Mouse (Mus musculus) CD4-positive, CD25-positive, alpha-beta regulatory T cell, adult 2 months (primary cell): Measurements from ENCODE around the gene Olfr671.
"Not testable (repeated sequence)": the region's sequence is repeated elsewhere in the genome, so short reads cannot be mapped to it uniquely, and the experiment has no call there.

Source experiments
- DNase-seq: peaks from one replicate; pipeline ENCODE4 v3.0.0-alpha.2; 2012; ENCODE audit warnings: low read depth, low spot score

Olfr671 gene

DNA sequence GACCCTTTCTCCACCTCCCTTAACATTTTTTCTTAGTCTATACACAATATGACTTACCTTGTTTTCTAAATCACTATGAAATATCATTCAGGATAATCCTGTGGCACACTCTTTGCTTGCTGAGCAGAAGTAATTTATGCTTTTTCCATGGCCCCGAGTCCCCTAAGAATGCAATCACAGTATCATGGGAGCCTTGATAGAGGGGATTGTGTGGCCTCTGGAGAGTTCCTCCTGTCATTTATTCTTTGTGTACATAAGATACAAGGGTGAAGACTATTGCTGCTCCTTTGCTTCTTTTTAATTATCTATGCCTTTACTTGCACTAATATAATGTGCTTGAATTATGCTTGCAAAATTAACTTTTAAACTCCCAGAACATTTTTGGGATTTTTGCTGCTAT is at the start of gene Olfr671:
Gene Olfr671, minus strand, starts transcription at position 101 of the 400 bp plus-strand sequence.
- DNase-seq = no peak

DNA sequence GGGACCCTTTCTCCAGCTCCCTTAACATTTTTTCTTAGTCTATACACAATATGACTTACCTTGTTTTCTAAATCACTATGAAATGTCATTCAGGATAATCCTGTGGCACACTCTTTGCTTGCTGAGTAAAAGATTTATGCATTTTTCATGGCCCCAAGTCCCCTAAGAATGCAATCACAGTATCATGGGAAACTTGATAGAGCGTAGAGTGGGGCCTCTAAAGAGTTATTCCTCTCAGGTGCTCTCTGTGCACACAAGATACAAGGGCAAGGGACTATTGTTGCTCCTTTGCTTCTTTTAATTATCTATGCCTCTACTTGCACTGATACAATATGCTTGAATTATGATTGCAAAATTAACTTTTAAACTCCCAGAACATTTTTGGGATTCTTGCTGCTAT is 49.4 kb upstream of the Olfr671 start, which contains the start of gene Olfr675:
Gene Olfr675, minus strand, starts transcription at position 101 of the 400 bp plus-strand sequence.
- no peak for DNase-seq

DNA sequence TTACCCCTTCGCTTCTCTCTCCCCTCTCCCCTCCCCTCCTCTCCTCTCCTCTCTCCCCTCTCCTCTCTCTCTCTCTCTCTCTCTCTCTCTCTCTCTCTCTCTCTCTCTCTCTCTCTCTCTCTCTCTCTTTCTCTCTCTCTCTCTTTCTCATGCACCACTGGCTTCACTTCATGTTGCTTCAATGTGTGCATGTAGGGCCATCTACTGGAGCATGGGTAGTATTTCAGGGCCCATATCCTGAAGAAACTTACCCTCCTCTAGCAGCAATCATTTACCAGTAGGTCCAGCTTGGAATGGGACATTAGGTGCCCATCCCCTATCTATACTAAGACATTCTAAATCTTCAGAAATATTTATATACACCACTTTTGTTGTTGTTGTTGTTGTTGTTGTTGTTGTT is 43.6 kb upstream of the Olfr671 start:
- no peak for DNase-seq

DNA sequence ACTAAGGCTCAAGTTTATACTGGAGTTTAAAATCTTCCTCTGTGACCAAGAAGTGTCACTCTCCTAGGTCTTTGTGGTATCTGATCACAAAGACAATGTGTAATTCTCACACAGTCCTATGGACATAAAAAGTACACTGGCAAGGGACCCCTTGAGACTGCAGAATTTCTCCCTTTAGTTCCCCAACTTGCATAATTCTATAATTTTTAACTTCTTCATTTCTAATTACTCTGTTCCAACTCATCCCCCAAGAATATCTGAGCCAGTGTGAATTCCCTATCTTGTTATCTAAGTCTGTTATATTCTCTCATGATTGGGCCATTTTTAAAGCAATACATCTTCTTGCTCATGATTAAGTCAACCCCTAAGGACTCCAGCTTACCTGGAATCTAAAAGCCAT is 23.0 kb upstream of the Olfr671 start, which contains the start of gene Olfr672:
Gene Olfr672, minus strand, starts transcription at position 101 of the 400 bp plus-strand sequence.
- DNase-seq = no peak

DNA sequence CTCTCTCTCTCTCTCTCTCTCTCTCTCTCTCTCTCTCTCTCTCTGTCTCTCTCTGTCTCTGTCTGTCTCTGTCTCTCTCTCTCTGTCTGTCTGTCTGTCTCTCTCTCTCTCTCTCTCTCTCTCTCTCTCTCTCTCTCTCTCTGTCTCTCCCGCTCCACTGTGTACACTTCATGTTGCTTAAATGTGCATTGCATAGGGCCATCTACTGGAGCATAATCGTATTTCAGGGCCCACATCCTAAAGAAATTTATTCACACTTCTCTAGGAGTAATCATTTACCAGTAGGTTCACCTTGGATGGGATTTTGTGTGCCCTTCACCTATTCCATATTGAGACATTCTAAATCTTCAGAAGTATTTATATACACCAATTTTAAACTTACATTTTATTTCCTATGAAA is 6.4 kb downstream of the Olfr671 start:
- DNase-seq = not testable (repeated sequence)

DNA sequence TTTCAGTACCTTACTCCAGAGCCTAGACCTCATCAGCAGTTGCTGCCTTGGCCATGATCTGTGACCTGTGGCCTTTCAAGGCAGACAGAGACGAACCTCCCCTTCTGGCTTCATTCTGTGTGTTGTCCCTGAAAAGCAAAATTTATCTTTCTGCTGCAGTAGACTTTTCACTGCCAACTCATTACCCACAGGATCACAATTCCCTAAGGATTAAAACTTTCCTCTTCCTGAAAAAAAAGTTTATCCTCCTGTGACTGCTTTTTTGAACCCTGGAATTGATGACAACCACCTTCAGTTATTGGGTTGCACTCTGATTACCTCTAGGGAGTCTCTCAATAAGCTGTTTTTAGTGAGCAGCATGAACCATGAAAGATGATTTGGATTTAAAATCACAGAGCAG is 16.4 kb downstream of the Olfr671 start, which contains the start of gene Olfr670:
Gene Olfr670, minus strand, starts transcription at position 101 of the 400 bp plus-strand sequence.
- no peak for DNase-seq

DNA sequence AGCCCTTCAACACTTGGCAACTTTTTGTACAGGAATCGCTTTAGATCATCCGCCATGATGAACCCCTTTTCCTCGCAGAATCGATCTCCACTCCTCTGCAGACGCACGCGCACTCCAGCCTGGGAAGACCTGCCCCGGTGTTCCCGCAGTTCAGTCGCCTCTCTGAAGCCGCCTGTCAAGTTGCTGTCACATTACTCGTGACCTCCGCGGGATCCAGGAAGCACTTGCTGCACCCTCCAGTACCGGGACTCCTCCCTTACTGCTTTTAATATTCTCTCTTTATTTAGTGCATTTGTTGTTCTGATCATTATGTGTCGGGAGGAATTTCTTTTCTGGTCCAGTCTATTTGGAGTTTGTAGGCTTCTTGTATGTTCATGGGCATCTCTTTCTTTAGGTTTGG is 28.7 kb downstream of the Olfr671 start:
- DNase-seq = not testable (repeated sequence)

DNA sequence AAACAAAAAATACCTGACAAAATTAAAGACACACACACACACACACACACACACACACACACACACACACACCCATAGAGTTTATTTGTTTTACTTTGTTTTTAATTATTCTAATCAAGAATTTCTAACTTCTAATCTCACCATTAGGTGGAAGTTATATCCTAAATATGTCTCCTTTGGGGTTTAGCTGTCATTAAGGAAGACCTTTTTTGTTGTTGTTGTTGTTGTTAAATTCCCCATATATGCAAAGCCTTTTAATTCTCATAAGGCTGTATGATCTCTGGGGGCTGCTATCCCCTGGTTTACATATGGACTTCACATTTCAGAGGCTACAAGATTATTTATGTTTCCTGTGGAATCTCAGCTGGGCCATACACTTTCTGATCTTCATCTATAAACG is 45.0 kb downstream of the Olfr671 start, which contains the start of gene Olfr669:
Gene Olfr669, plus strand, starts transcription at position 301 of the 400 bp plus-strand sequence.
- no peak for DNase-seq

DNA sequence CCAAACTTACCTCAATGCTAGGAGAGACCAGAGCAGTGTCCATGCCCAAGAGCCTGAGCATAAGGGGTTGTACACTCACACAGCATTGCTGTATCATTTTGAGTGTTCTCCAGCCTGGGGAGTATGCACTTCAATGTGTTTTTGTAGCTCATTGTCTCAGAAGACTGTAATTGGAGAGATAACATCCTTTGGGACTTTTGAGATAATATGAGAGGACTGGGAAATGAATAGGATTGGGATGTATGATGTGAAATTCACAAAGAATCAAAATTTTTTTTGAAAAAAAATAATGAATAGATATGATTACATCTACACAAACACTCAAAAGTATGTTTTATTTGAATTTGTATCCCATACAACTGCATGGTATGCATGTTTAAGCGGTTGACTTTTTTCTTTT is 51.0 kb downstream of the Olfr671 start, which contains the start of gene Olfr668:
Gene Olfr668, minus strand, starts transcription at position 101 of the 400 bp plus-strand sequence.
- DNase-seq = no peak
